Mouse (Mus musculus) A20 (cell line): Measurements from ENCODE around the gene Gdf10.

Experiments
- DNase-seq: peaks from one replicate; pipeline ENCODE4 v3.0.0-alpha.2; 2011; ENCODE audit warnings: low read depth, low spot score

Gene Gdf10

GRCm38 (mm10) chr14:33923168-33924070 is at the start of gene Gdf10:
Gene Gdf10 (plus strand): TSS chr14:33923587.
- DNase-seq, result no peak

GRCm38 (mm10) chr14:33878826-33879225 is 44.6 kb upstream of the Gdf10 start:
- no peak for DNase-seq

- no peak for DNase-seq
These were observed 43.2 kb upstream of the Gdf10 start for GRCm38 (mm10) chr14:33880236-33880635.

GRCm38 (mm10) chr14:33881471-33881870 is 41.9 kb upstream of the Gdf10 start:
- no peak for DNase-seq

GRCm38 (mm10) chr14:33883046-33883445 is 40.3 kb upstream of the Gdf10 start:
- DNase-seq, result no peak

GRCm38 (mm10) chr14:33885466-33885865 is 37.9 kb upstream of the Gdf10 start:
- no peak for DNase-seq

- no peak for DNase-seq
These were observed 34.9 kb upstream of the Gdf10 start for GRCm38 (mm10) chr14:33888387-33889035.

- no peak for DNase-seq
These were observed 33.4 kb upstream of the Gdf10 start for GRCm38 (mm10) chr14:33889971-33890370.

GRCm38 (mm10) chr14:33891507-33891906 is 31.9 kb upstream of the Gdf10 start:
- no peak for DNase-seq

GRCm38 (mm10) chr14:33895777-33896176 is 27.6 kb upstream of the Gdf10 start:
- no peak for DNase-seq

GRCm38 (mm10) chr14:33896628-33897300 is 26.6 kb upstream of the Gdf10 start:
- no peak for DNase-seq

- DNase-seq, result no peak
These were observed 20.6 kb upstream of the Gdf10 start for GRCm38 (mm10) chr14:33902783-33903182.

- DNase-seq, result no peak
These were observed 20.2 kb upstream of the Gdf10 start for GRCm38 (mm10) chr14:33903199-33903598.

- no peak for DNase-seq
These were observed 18.5 kb upstream of the Gdf10 start for GRCm38 (mm10) chr14:33904851-33905250.

GRCm38 (mm10) chr14:33913727-33914126 is 9.7 kb upstream of the Gdf10 start:
- peak; percentile 23 for DNase-seq

GRCm38 (mm10) chr14:33914206-33914605 is 9.2 kb upstream of the Gdf10 start:
- no peak for DNase-seq

- no peak for DNase-seq
These were observed 2.4 kb upstream of the Gdf10 start for GRCm38 (mm10) chr14:33920727-33921559.

GRCm38 (mm10) chr14:33922771-33923167 is 618 bp upstream of the Gdf10 start:
- no peak for DNase-seq

- no peak for DNase-seq
These were observed 8.5 kb downstream of the Gdf10 start for GRCm38 (mm10) chr14:33931853-33932252.

- DNase-seq, result peak; percentile 33
These were observed 9.7 kb downstream of the Gdf10 start for GRCm38 (mm10) chr14:33932935-33933703.
